Mouse (Mus musculus): ENCODE measurements around the gene Galnt16. TPM values are rescaled to one million over a fixed set of nuclear protein-coding genes. Genes with fewer than 3 reads are reported as not detected.
A peak's percentile ranks its signal among the peaks of the same experiment; 100 is the strongest.

Galnt16 gene
- polyA plus RNA-seq, 1 experiment from 2014 or later = 28.5 TPM

- Histone ChIP-seq H3K4me1 (replicated peaks; ENCODE audit: control insufficient read depth, insufficient read depth, low read length) (peaks cover 11% of the 10 kb centered on the region), H3K4me2 (ENCODE audit: low read length) (no peak overlapping the region), H3K9me3 (ENCODE audit: control insufficient read depth, low read length) (no peaks in the 10 kb centered on the region), H3K27ac (ENCODE audit: low read length) (no peak overlapping the region), H3K27me3 (replicated peaks; ENCODE audit: control insufficient read depth, insufficient read depth, low read length) (no peaks in the 10 kb centered on the region), H3K9ac (replicated peaks; ENCODE audit: low read depth, low read length) (no peak overlapping the region), H3K36me3 (ENCODE audit: control insufficient read depth, insufficient read depth) (no peaks in the 10 kb centered on the region), H3K4me3 (replicated peaks; ENCODE audit: low read length) (no peak overlapping the region)
- 59% methylated on average over 11 of the region's 11 CpGs for WGBS
- peak; percentile 52 for ATAC-seq
Observed at GRCm38 (mm10) chr12:80549646-80550045, 31.6 kb downstream of the Galnt16 start.

GRCm38 (mm10) chr12:80553157-80553556 is 35.1 kb downstream of the Galnt16 start:
- no peak overlapping the region for H3K27ac ChIP-seq (ENCODE audit: low read length)
- 0% methylated on average over 1 of the region's 3 CpGs for WGBS
- H3K36me3 ChIP-seq (ENCODE audit: control insufficient read depth, insufficient read depth) = no peaks in the 10 kb centered on the region
- H3K27me3 ChIP-seq (replicated peaks; ENCODE audit: control insufficient read depth, insufficient read depth, low read length) = no peaks in the 10 kb centered on the region
- no peaks in the 10 kb centered on the region; the same call in 1 of the 2 replicates for H3K4me1 ChIP-seq (replicated peaks; ENCODE audit: control insufficient read depth, insufficient read depth, low read length)
- H3K9me3 ChIP-seq (ENCODE audit: control insufficient read depth, low read length) = no peaks in the 10 kb centered on the region
- H3K4me3 ChIP-seq (replicated peaks; ENCODE audit: low read length) = no peak overlapping the region
- H3K9ac ChIP-seq (replicated peaks; ENCODE audit: low read depth, low read length) = no peak overlapping the region
- ATAC-seq = no peak
- H3K4me2 ChIP-seq (ENCODE audit: low read length) = no peak overlapping the region

DNA sequence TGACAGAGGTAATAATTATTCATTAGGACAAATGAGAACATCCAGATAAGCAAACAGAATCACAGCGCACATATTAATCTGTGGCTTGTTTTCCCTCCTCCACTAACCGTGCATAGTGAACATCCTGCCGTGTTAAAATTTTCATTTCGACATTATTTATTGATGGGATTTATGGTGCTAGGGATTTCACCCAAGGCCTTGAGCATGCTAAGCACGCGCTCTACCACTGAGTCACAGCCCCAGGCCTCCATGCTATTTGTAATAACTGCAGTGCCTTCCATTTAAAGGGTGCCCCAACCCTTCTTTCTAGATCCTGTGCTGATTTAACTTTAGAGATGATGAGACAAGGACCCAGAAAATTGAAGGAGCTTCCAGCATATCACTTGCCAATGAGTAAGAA is 36.2 kb downstream of the Galnt16 start:
- 92% methylated on average over 6 of the region's 6 CpGs for WGBS
- Histone ChIP-seq H3K4me1 (replicated peaks; ENCODE audit: control insufficient read depth, insufficient read depth, low read length) (no peaks in the 10 kb centered on the region; the same call in 1 of the 2 replicates), H3K9me3 (ENCODE audit: control insufficient read depth, low read length) (no peaks in the 10 kb centered on the region), H3K4me3 (replicated peaks; ENCODE audit: low read length) (no peak overlapping the region), H3K4me2 (ENCODE audit: low read length) (no peak overlapping the region), H3K27ac (ENCODE audit: low read length) (no peak overlapping the region), H3K36me3 (ENCODE audit: control insufficient read depth, insufficient read depth) (no peaks in the 10 kb centered on the region), H3K27me3 (replicated peaks; ENCODE audit: control insufficient read depth, insufficient read depth, low read length) (no peaks in the 10 kb centered on the region), H3K9ac (replicated peaks; ENCODE audit: low read depth, low read length) (no peak overlapping the region)
- ATAC-seq = no peak

GRCm38 (mm10) chr12:80561904-80562303 is 43.8 kb downstream of the Galnt16 start:
- 29% methylated on average over 2 of the region's 2 CpGs for WGBS
- no peak overlapping the region for H3K27ac ChIP-seq (ENCODE audit: low read length)
- no peaks in the 10 kb centered on the region for H3K36me3 ChIP-seq (ENCODE audit: control insufficient read depth, insufficient read depth)
- H3K9ac ChIP-seq (replicated peaks; ENCODE audit: low read depth, low read length) = no peak overlapping the region
- H3K4me2 ChIP-seq (ENCODE audit: low read length) = no peak overlapping the region
- H3K4me1 ChIP-seq (replicated peaks; ENCODE audit: control insufficient read depth, insufficient read depth, low read length) = peaks cover 11% of the 10 kb centered on the region
- no peaks in the 10 kb centered on the region for H3K27me3 ChIP-seq (replicated peaks; ENCODE audit: control insufficient read depth, insufficient read depth, low read length)
- ATAC-seq = no peak
- no peaks in the 10 kb centered on the region for H3K9me3 ChIP-seq (ENCODE audit: control insufficient read depth, low read length)
- no peak overlapping the region for H3K4me3 ChIP-seq (replicated peaks; ENCODE audit: low read length)

GRCm38 (mm10) chr12:80562793-80563192 is 44.7 kb downstream of the Galnt16 start:
- H3K4me3 ChIP-seq (replicated peaks; ENCODE audit: low read length) = no peak overlapping the region
- no peak overlapping the region for H3K4me2 ChIP-seq (ENCODE audit: low read length)
- no peaks in the 10 kb centered on the region for H3K9me3 ChIP-seq (ENCODE audit: control insufficient read depth, low read length)
- no peak for ATAC-seq
- H3K9ac ChIP-seq (replicated peaks; ENCODE audit: low read depth, low read length) = no peak overlapping the region
- no peaks in the 10 kb centered on the region for H3K27me3 ChIP-seq (replicated peaks; ENCODE audit: control insufficient read depth, insufficient read depth, low read length)
- H3K4me1 ChIP-seq (replicated peaks; ENCODE audit: control insufficient read depth, insufficient read depth, low read length) = peaks cover 19% of the 10 kb centered on the region
- WGBS = 56% methylated on average over 5 of the region's 5 CpGs
- H3K36me3 ChIP-seq (ENCODE audit: control insufficient read depth, insufficient read depth) = no peaks in the 10 kb centered on the region
- H3K27ac ChIP-seq (ENCODE audit: low read length) = no peak overlapping the region

GRCm38 (mm10) chr12:80564990-80565389 is 46.9 kb downstream of the Galnt16 start:
- ATAC-seq = no peak
- 59% methylated on average over 6 of the region's 6 CpGs for WGBS
- Histone ChIP-seq H3K4me2 (ENCODE audit: low read length) (no peak overlapping the region), H3K27me3 (replicated peaks; ENCODE audit: control insufficient read depth, insufficient read depth, low read length) (no peaks in the 10 kb centered on the region), H3K27ac (ENCODE audit: low read length) (no peak overlapping the region), H3K9ac (replicated peaks; ENCODE audit: low read depth, low read length) (no peak overlapping the region), H3K9me3 (ENCODE audit: control insufficient read depth, low read length) (no peaks in the 10 kb centered on the region), H3K4me1 (replicated peaks; ENCODE audit: control insufficient read depth, insufficient read depth, low read length) (peaks cover 19% of the 10 kb centered on the region), H3K4me3 (replicated peaks; ENCODE audit: low read length) (no peak overlapping the region), H3K36me3 (ENCODE audit: control insufficient read depth, insufficient read depth) (no peaks in the 10 kb centered on the region)

- Histone ChIP-seq H3K4me3 (replicated peaks; ENCODE audit: low read length) (no peak overlapping the region), H3K36me3 (ENCODE audit: control insufficient read depth, insufficient read depth) (no peaks in the 10 kb centered on the region), H3K9me3 (ENCODE audit: control insufficient read depth, low read length) (no peaks in the 10 kb centered on the region), H3K4me2 (ENCODE audit: low read length) (no peak overlapping the region), H3K4me1 (replicated peaks; ENCODE audit: control insufficient read depth, insufficient read depth, low read length) (peaks cover 19% of the 10 kb centered on the region), H3K9ac (replicated peaks; ENCODE audit: low read depth, low read length) (no peak overlapping the region), H3K27me3 (replicated peaks; ENCODE audit: control insufficient read depth, insufficient read depth, low read length) (no peaks in the 10 kb centered on the region), H3K27ac (ENCODE audit: low read length) (no peak overlapping the region)
- ATAC-seq = no peak
- WGBS = 58% methylated on average over 2 of the region's 2 CpGs
Observed at GRCm38 (mm10) chr12:80565793-80566192, 47.7 kb downstream of the Galnt16 start.

DNA sequence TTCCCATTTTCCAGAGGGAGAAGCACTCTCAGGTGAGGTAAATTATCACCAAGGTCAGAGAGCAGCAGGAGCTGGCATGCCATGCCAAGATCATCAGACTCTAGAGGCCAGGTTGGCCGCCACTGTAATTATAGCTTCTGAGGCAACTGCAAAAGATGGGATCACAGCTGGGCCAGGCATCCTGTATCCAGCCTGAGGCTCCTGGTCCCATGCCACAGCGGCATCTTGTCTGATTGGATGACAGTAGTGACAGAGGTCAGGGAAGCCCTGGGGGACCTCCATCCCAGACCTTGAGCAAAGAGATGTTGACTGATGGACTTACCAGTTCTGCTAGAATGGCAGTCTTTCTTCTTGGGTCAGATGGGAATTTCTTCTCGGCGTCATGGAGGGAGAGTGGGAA is 48.4 kb downstream of the Galnt16 start:
- 73% methylated on average over 4 of the region's 4 CpGs for WGBS
- ATAC-seq = no peak
- no peak overlapping the region for H3K4me2 ChIP-seq (ENCODE audit: low read length)
- H3K9ac ChIP-seq (replicated peaks; ENCODE audit: low read depth, low read length) = no peak overlapping the region
- H3K27me3 ChIP-seq (replicated peaks; ENCODE audit: control insufficient read depth, insufficient read depth, low read length) = no peaks in the 10 kb centered on the region
- 0 out of 2 replicates have a peak overlapping the region, but pooled peaks have one; percentile 12 for H3K27ac ChIP-seq (ENCODE audit: low read length)
- H3K4me1 ChIP-seq (replicated peaks; ENCODE audit: control insufficient read depth, insufficient read depth, low read length) = peaks cover 19% of the 10 kb centered on the region
- no peaks in the 10 kb centered on the region for H3K36me3 ChIP-seq (ENCODE audit: control insufficient read depth, insufficient read depth)
- no peaks in the 10 kb centered on the region for H3K9me3 ChIP-seq (ENCODE audit: control insufficient read depth, low read length)
- no peak overlapping the region for H3K4me3 ChIP-seq (replicated peaks; ENCODE audit: low read length)

- Histone ChIP-seq H3K27me3 (replicated peaks; ENCODE audit: control insufficient read depth, insufficient read depth, low read length) (no peaks in the 10 kb centered on the region), H3K9ac (replicated peaks; ENCODE audit: low read depth, low read length) (no peak overlapping the region), H3K4me1 (replicated peaks; ENCODE audit: control insufficient read depth, insufficient read depth, low read length) (peaks cover 19% of the 10 kb centered on the region), H3K4me3 (replicated peaks; ENCODE audit: low read length) (no peak overlapping the region), H3K36me3 (ENCODE audit: control insufficient read depth, insufficient read depth) (no peaks in the 10 kb centered on the region), H3K9me3 (ENCODE audit: control insufficient read depth, low read length) (no peaks in the 10 kb centered on the region), H3K27ac (ENCODE audit: low read length) (no peak overlapping the region), H3K4me2 (ENCODE audit: low read length) (no peak overlapping the region)
- peak; percentile 91 for ATAC-seq
- WGBS = 16% methylated on average over 3 of the region's 3 CpGs
Observed at GRCm38 (mm10) chr12:80567375-80567774, 49.3 kb downstream of the Galnt16 start.

DNA sequence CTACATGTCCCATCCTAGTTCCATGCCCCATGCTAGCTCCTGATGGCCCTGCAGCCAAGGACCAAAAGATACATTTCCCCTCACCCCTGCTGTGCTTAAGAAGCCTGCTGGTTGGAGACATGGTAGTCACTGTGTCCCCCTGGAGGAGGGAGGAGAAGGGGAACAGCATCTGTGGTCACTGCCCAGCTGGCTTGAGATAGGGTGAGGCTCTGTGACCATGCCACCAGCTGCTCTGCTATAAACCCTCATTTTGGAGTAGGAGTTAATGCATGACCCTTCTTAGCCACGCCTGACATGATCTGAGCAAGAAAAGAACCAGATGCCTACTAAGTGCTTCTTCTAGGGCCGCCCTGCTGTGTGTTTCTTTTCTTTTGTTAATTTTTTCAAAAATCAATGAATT is 51.5 kb downstream of the Galnt16 start:
- no peak overlapping the region for H3K27ac ChIP-seq (ENCODE audit: low read length)

More for the DNA sequence above, 51.5 kb downstream of the Galnt16 start:
- Histone ChIP-seq H3K4me1 (replicated peaks; ENCODE audit: control insufficient read depth, insufficient read depth, low read length) (peaks cover 14% of the 10 kb centered on the region), H3K27me3 (replicated peaks; ENCODE audit: control insufficient read depth, insufficient read depth, low read length) (no peaks in the 10 kb centered on the region), H3K9ac (replicated peaks; ENCODE audit: low read depth, low read length) (no peak overlapping the region), H3K4me3 (replicated peaks; ENCODE audit: low read length) (no peak overlapping the region), H3K4me2 (ENCODE audit: low read length) (no peak overlapping the region), H3K9me3 (ENCODE audit: control insufficient read depth, low read length) (no peaks in the 10 kb centered on the region), H3K36me3 (ENCODE audit: control insufficient read depth, insufficient read depth) (no peaks in the 10 kb centered on the region)
- ATAC-seq = no peak
- 78% methylated on average over 2 of the region's 2 CpGs for WGBS
